Mouse (Mus musculus): ENCODE measurements around the gene Rbm15b.

DNA sequence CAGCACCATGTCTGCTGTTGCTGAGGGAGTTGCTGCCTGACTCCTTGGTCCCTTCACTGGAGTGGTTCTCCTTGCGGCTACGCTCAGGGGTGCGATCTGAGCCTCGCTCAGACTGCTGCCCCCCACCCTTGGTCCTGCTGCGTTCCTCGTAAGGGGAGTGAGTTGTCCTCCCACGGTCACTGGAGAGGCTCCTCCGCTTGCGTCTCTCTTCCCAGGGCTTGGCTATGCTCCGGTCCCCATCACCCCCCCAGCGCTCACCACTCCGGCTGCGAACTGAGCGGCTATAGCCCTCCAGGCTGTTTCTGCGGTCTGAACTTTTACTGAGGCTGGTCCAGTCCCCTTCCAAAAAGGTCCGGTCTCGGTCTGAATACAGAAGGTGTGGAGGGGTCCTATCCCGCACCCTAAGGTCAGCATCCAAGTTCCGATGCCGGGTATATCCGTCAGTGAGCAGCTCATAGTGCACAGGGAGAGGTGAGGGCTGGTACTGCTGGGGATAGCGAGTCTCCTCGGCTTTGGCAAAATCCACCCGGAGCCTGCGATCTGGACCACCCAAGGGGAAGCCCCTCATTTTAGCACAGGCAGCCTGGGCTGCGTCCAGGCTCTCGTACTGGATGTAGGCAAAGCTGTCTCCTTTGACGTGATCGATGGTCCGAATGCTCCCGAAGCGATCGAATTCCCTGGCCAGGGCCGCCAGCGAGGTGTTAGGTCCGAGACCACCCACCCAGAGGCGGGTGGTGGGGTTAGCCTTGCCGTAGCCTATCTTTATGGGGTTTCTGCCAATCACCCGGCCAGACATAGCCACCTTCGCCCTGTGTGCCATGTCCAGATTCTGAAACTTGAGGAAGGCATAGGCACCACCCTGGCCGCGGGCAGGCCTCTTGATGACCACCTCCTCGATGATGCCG, 2.0 kb downstream of the Rbm15b start:
- TF ChIP-seq CTCF (IDR thresholded peaks at IDR 0.05; ENCODE audit: low read depth) (no peak), EP300 (IDR thresholded peaks at IDR 0.05; ENCODE audit: low read depth) (no peak)
